Mouse (Mus musculus) gastrocnemius, postnatal 10 days (tissue): ENCODE results near the gene Gna15. TPM values are rescaled to one million over a fixed set of nuclear protein-coding genes. Genes with fewer than 3 reads are reported as not detected.
A peak's percentile ranks its signal among the peaks of the same experiment; 100 is the strongest.

ENCODE experiments used
- DNase-seq: peaks from one replicate; pipeline ENCODE4 v3.0.0; 2021; ENCODE audit warnings: mixed read lengths
- long read RNA-seq, 2 experiments: library from polyadenylated mRNA; stranded (forward); transcript quantifications; one replicate each; pipeline ENCODE4 v2.0.0; 2021
- total RNA-seq, 2 experiments: library from RNA; stranded (reverse); gene quantifications; 2 replicates each; pipeline ENCODE4 v1.2.3; 2021

The Gna15 gene
- under 1 TPM; 0.47 to 0.77 TPM for total RNA-seq
- long read RNA-seq, experiment 1 = 0 reads
- long read RNA-seq, experiment 2, partial matches to known transcripts = 0 of 2 reads
- long read RNA-seq, experiment 2, other reads (novel, unspliced or antisense) = 0 of 2 reads

DNA sequence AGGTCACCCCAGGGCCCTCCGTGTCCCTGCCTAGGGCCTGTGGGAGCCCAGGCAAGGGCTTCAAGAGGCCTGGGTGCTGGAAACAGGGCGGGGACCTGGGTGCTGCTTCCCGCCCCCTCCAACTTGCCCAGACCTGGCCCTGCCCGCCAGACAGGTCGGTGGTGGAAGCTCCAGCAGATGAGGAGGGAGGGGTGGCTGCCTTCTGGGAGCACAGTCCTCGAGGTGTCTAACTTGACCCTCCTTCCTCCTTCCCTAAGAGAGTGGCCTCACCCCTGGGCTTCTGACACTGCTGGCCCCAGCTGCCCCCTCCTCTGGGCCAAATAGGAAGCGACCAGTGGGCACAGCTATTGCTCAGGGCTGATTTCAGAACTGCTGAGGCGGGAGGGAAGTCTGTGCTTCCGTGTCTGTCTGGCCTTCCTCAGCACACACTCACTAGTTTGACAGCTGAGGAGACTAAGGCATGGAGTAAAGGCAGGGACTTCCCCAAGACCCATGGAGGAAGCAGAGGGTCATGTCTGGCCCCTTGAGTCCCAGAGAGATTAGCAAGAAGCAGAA is at the start of gene Gna15:
Gene Gna15 (minus strand): TSS at position 175 of the 555 bp plus-strand sequence.
- DNase-seq = no peak

DNA sequence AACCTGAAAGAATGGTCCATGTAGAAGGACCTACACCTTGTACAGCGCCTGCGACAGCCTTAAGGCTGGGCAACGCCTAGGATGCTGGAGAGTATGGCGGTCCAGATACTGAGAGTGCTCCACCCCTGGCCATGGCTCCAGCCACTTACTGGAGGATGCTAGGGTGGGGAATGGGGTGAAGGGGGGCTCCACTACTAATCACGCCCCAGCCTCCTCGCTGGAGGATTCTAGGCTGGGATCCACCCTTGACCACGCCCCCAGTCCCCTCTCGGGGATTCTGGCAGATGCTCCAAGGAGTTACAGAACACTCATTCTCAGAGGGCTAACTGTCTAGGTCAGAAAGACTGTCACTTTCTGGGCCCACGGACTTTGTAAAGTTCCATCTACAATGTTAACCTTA is 49.0 kb upstream of the Gna15 start:
- no peak for DNase-seq

DNA sequence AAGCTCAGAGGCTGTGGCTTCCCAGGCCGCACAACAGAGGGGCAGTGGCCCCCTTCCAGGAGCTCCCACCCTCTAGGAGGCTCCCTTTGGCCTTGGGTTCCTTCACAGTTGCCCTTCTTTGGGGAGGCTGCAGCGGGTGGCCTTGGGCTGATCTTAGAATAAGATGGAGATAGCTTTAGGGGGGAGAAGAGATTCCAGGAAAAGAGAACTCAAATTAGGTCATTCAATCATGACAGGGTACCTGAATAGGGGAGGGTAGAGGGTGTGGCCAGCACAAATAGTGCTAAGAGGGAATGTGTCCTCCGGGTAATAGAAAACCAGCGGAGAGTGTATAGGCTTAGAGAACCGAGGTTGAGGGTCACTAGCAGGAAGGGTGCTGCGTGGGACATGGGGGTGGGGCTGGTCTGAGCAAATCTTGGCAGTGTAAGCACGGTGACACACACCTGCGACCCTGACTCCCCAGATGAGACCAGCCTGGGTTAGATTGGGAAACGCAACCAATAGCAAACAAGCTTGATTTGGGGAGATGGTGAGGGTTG is 48.2 kb upstream of the Gna15 start:
- DNase-seq = no peak

DNA sequence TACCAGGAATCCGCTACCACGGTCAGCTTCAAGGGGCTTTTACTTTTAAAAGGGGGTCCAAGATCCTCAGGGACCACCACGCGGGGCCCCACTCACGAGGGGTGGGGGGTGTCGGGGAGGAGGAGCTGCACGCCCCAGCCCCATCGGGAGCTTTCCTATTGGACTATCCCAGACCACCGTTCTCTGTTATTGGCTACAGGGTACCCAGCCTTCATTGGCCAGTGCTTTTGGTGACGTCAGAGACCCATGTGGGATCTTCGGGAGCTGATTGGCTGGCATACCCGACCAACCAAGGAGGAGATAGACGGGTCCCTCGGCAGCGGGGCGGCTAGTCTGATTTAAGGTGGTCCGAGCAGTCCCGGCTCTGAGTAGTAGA is 47.5 kb upstream of the Gna15 start:
- DNase-seq = peak; percentile 97

DNA sequence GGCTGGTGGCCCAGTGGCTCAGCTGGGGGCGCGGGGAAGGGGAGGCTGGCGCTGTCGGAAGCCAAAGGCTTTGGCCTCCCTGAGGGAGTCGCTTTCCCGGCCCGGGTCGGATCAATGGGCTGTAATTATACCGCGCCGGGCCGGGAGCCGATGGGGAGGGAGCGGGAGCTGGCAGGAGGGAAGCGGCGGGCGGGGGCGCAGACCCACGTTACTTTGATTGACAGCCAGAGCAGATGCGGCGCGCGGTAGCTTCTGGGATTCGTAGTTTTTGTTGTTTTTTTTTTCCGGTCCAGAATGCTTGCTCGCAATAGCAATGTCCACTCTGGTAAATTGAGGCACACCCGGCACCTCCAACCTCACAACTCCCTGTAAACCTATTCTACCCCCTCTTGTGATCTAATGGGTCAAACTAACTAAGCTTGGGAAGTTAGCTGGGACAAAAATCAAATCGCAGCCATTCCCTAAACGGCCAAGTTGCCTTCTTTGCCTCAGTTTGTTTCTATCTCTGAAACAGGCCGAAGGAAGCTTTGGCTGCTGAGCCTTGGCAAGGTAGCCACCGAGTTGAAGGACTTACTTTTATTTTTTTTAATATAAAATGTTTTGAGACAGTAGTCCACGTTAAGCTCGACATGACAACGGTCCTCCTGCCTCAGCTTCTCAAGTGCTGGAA is 46.9 kb upstream of the Gna15 start:
- DNase-seq = peak; percentile 95

DNA sequence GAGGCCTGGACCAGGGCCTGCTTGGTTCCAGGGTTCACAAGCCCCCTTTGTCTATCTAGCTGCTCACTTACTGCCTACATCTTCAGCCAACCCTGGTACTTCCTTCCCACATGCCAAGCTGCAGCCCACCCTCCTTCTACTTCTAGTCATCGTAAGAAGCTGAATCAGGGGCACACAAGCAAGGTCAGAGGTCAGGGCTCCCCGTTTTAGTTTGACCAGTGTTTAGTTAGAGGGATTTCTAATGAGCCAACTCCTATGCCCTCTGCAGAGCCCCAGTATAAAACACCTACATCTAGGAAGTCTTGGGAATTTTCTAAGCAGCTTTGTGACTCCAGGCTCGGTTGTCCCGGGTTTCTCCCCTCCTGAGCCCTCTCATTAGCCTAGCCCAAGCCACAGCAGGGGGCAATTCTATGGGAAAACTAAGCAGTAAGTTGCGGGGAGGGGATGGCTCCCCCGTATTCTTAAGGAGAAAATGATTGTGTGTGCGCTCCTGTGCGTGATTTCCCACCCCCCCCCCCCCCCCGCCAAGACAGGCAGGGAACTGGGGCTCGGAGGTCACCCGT is 46.3 kb upstream of the Gna15 start:
- no peak for DNase-seq

DNA sequence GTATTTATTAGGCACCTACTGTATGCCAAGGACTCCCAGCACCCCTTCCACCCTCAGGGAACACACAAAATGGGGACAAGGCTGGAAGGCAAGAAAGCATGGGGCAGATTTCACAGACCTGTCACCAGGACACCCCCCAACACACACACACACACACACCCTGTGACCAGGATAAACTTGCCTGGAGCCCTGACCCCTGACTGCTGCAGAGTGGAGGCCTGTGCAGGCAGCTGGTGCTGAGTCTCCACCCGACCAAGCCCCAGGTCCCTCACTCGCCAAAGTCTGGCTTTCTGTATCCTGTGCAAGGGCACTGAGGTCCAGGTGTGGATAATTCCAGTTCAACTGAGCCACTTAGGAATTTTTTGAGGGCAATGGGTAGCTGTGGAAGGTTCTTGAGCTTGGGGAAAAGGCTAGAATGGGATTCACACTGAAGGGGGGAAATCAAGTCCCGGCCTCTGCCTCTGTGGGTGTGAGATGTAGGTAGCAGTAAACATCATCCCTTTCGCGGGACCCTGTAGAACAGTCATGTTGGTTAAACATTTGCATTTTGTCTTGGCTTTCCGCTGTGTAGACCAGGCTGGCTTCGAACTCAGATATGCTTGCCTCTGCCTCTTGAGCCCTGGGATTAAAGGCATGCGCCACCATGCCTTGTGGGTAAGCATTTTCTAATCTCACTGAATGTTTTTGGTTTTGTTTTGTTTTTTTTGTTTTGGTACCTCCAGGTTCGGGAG is 45.6 kb upstream of the Gna15 start:
- DNase-seq = no peak

DNA sequence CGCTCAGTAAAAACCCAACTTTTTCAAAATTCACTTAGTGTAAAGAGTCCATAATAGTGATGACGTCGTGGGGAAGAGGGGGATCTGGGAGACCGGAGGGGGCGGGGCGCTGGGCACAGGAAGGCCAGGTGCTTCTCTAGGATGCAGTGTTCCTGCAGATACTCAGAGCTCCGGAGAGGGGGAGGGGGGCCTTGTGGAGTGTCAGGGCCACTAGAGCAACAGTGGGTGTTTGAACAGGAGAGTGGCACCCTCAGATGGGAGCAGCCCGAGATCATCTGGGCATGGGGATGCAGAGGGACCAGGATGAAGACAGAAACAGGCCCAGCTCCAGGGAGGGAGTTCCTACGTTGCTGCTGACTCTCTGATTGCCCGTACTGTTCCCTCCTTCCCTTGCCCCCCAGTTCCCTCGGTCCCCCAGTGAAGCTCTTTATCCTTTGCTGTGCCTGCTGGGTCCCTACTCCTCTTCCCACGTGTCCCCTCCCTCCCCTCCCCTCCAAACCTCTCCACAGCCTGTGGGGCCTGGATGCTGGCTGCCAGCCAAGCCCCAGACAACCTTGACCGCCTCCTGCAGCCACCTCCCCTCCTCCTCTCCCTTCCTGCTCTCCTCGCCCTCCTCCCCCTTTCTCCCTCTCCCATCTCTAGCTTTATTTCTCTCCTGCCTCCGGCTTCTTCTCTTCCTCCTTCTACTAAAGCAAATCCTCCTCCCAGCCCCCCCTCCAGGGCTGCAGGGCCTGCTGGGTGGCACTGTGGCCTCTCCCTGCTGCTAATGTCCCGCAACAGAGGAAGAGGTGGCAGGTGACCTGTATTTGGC is 44.6 kb upstream of the Gna15 start:
- no peak for DNase-seq

DNA sequence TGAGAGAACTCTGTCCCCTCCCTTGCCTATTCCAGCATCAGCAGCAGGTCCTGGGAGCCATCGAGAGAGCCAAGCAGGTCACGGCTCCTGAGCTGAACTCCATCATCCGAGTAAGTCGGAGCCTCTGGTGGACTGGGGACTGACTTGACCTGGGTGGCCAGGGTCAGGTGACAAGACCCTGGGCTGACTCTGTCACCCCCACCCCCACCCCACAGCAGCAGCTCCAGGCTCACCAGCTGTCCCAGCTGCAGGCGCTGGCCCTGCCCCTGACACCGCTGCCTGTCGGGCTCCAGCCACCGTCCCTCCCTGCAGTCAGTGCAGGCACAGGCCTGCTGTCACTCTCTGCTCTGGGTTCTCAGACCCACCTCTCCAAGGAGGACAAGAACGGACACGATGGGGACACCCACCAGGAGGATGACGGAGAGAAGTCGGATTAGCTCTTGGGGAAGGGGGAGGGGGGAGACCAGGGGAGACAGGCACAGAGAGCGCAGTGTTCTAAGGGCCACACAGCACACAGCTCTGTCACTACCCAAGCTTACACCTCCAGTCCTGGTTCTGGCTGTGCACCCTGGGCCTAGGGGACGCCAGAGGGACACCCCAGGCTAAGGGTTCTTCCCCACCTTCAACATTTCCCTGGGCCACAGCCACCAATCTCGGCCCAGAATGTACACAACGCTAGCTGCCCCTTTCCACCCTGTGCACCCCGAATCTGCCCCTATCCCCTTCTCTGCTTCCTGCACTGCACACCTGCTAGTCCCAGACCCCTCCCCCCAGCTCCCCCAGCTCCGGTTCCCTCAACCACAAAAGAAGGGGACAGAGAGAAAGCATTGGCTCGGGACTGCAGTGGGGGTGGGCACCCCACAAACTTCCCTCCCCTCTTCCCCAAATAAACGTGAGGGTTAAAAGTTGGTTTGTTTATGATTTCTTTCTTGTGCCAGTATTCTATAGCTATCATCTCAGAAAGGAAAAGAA is 41.5 kb upstream of the Gna15 start:
- no peak for DNase-seq

DNA sequence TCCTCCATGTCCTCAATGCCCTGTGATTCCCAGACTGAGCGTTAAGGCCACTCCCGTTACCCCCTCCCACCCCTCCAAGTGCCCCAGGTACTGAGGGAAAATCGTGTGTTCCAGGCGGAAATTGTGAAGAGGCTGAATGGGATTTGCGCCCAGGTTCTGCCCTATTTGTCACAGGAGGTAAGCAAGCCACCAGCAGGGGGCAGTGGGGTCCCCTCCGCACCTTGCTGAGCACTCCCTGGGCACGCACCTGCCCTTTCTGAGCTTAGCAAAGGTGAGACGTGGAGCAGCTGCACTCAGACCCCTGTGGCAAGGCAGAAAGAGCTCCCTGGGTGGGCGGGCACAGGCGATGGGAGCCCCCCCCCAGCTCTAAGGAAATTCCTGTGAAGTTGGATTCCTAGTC is 40.7 kb upstream of the Gna15 start:
- peak; percentile 69 for DNase-seq

DNA sequence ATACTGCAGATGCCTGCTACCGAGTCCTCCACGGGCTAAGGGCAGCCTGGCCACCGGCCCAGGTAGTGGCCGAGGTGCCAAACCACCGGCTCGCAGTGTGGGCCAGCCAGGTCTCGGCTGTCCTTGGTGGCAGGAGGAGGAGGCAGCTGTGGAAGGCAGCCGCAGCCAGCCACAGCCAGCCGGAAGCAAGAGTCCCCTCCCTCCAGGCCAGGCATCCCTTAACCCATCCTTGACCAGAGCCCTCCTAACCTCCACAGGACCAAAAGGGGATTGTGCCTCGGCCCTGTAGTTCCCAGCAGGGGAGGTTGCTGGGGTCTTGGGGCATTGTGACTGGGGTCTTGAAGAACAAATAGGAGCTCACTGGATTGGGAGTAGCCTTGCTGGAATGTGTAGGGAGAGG is 40.2 kb upstream of the Gna15 start:
- peak; percentile 75 for DNase-seq

DNA sequence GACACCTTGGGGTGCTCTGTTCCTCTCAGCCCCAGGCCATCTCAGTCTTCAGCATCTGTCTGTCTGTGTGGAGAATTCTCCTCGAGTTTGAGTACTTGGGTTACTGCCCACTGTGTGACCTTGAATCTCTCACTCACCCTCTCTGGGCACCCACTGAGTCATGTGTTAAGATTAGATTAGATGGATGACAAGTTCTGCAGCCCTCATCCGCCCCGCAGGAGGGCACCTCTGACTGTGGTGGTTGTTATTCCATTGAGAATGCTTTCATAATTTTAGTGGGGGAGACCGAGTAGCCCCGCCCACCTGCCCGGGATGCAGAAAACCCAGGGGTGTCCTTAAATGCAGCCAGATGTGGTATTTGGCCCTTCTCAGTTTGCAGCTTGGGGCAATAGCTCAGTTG is 39.5 kb upstream of the Gna15 start:
- no peak for DNase-seq

DNA sequence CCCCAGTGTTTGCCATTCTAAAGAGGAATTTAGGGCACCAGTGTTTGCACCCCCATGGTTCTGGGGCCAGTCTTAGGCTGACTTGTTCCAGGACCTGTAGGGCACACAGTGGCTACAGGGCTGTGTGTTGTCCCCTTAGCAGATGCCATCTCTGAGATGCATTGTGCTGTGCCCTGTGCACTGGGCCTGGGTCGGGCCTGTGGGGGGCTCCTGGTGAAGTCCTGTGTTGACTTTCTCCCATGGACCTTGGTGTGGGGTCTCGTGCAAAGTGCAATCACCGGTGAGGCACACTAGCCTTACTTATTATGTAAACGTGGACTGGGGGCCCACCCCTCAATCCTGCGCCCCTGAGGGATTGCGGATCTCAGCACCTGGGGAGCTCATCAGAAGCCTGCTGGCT is 38.4 kb upstream of the Gna15 start:
- DNase-seq = no peak

DNA sequence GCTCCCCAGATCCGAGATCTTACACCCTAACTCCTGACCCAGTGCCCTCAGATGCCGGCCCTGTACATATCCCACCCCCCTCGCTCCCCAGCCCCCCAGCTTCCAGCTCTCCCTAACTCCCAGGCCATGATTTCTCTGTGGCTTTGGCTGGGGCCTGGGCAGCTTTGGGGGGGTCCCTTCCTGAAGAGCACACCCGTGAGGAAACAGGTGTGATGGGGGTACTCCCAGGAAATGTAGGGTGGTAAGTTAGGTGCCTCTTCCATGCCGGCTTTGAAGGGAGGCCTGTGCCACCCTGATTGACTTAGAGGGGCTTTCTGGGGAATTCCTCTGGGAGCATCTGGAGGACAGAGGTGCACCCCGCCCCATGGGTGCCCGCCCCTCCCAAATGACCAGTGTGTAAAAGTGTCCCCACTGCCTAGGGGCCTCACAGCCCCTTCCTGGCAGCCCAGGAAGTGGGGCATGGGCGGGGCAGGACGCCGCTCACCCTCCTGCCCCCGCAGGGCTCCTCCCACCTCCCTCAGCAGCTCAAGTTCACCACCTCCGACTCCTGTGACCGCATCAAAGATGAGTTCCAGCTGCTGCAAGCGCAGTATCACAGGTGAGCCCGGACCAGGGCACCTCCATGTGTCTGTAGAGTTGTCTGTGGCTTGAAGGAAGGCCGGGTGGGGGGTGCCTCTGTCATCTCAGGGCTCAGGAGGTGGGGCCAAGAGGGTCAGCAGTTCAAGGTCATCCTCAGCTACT is 36.9 kb upstream of the Gna15 start:
- no peak for DNase-seq

DNA sequence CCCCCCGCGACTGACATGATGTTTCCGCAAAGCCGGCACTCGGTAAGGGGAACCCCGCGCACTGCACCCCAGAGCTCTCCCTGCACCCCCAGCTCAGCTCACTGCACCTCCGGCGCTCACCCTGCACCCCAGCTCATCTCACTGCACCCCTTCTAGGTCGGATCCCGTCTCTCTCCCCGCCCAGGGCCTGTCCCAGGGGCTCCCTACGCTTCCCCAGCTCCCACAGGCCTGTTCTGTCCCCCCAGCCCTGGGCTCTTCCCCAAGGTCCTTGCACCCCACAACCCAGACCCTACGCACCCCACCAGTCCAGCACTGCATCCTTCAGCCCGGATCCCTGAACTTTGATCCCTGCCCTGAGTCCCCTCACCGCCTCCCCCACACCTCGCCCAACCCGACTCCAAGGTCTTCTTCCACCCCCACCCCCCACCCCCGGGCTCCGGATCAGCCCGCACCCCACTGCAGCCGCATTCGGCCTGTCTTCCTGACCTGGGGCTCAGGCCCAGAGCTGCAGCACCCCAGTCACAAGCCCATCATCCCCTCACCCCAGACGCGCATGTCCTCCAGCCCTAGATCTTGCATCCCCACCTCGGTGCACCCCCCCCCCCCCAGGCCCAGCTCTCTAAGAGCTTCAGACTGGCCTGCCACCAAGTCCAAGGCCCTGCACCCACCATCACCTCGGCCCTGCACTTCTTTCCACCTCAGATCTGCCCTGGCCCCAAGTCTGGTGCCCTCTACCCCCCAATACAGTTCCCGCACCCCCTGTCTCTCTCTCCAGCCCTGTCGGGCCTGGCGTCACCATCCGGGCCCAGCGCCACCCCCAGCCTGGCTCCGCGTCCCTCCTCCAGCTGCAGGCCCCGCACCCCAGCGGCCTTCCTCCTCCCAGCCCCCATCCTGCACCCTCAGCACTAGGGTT is 35.9 kb upstream of the Gna15 start:
- DNase-seq = peak; percentile 82

DNA sequence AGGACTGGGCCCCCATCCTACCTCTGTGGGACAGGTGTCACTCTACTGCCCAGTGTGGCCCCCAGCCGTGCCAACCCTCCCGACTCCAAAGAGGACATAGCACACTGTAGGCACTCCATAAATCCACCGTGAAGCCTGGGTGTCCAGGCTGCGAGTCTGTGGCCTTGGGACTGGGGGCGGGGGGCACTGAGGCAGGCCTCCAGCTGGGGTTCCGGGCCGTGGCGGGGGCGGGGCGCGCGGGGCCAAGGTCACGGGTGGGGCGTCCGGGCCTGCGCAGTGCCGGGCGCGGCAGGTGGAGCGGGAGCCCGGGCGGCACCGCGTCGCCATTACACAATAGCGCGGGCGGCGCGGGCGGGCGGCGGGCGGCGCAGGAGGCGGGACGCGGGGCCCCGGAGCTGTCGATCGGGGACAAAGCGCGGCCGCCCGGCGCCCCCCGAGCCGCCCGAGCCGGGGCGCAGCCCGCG is 35.2 kb upstream of the Gna15 start, which contains the start of gene Aes:
Gene Aes (plus strand): TSS at position 326 of the 464 bp plus-strand sequence.
- peak; percentile 80 for DNase-seq

DNA sequence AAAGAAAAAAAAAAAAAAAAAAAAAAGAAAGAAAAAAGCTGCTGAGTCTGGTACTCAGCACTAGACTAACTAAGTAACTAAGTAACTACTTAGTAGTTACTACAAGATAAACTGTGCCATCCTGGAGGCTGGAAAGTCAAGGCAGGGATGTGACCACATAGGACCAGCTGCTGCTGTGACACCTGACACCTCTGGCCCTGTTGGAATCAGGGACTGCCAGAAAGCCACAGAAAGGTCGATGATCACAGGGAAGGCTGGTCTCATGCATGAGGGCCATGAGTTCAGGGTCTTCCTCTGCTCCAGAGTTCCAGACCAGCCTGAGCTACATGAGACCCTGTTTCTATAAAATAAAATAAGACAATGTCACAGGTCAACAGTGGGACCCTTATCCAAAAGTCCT is 33.5 kb upstream of the Gna15 start:
- no peak for DNase-seq

DNA sequence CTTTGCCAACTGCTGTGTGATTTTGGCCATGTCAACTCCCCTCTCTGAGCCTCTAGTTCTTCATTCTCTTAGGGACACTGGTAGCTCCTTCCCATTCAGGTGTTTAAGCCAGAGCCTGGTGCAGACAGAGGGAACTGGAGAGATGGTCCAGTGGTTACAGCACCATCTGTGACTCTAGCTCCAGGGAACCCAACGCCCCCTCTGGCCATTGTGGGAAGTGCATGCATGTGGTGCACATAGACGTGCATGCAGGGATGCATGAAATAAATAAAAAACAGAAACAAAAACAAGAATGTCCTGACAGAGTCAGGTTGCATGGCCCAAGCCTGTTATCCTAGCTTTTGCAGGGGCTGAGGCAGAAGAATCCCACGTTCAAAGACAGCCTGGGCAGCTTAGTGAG is 32.3 kb upstream of the Gna15 start:
- DNase-seq = no peak
